Mouse (Mus musculus): ENCODE results near the gene Tnfrsf12a. TPM values are rescaled to one million over a fixed set of nuclear protein-coding genes. Genes with fewer than 3 reads are reported as not detected.

Tnfrsf12a gene
- polyA plus RNA-seq (2012; rRNA removed), result 32.4 and 39.7 TPM in 2 replicates

GRCm38 (mm10) chr17:23677236-23677679 lies at the start of gene Tnfrsf12a:
Gene Tnfrsf12a, minus strand, starts transcription at chr17:23677468.
- Histone ChIP-seq H3K4me1 (ENCODE audit: control insufficient read depth, insufficient read depth, low read length) (peaks cover 3% of the 10 kb centered on the region), H3K4me3 (replicated peaks; ENCODE audit: extremely low read depth, low read depth, low read length) (peak within 1 kb of the TSS; percentile 83)
- TF ChIP-seq POLR2A (IDR thresholded peaks at IDR 0.05; ENCODE audit: borderline replicate concordance, extremely low read depth, low read depth, low read length) (peak; percentile 97), CTCF (IDR thresholded peaks at IDR 0.05; ENCODE audit: insufficient read depth, low read length) (no peak)
- peak; percentile 83 for DNase-seq
- WGBS, result under 1% methylated on average over 34 of the region's 34 CpGs

GRCm38 (mm10) chr17:23726758-23727142 lies 49.5 kb upstream of the Tnfrsf12a start:
- peak; percentile 71 for DNase-seq

GRCm38 (mm10) chr17:23725999-23726757 lies 48.9 kb upstream of the Tnfrsf12a start, which contains the start of gene Pkmyt1:
Gene Pkmyt1, plus strand, starts transcription at chr17:23726336.
- WGBS, result 2% methylated on average over 58 of the region's 73 CpGs
- Histone ChIP-seq H3K4me3 (replicated peaks; ENCODE audit: extremely low read depth, low read depth, low read length) (peak within 1 kb of the TSS; percentile 71), H3K4me1 (ENCODE audit: control insufficient read depth, insufficient read depth, low read length) (peaks cover 3% of the 10 kb centered on the region; the same call in 1 of the 2 replicates)
- peak; percentile 97 for DNase-seq
- peak; percentile 92; the same call in 1 of the 2 replicates for TF ChIP-seq POLR2A (IDR thresholded peaks at IDR 0.05; ENCODE audit: borderline replicate concordance, extremely low read depth, low read depth, low read length)
- no peak for TF ChIP-seq CTCF (IDR thresholded peaks at IDR 0.05; ENCODE audit: insufficient read depth, low read length)

More at GRCm38 (mm10) chr17:23726758-23727142, 49.5 kb upstream of the Tnfrsf12a start:
- TF ChIP-seq POLR2A (IDR thresholded peaks at IDR 0.05; ENCODE audit: borderline replicate concordance, extremely low read depth, low read depth, low read length) (peak; percentile 45; the same call in 1 of the 2 replicates), CTCF (IDR thresholded peaks at IDR 0.05; ENCODE audit: insufficient read depth, low read length) (no peak)
- under 1% methylated on average over 19 of the region's 20 CpGs for WGBS
- H3K4me1 ChIP-seq (ENCODE audit: control insufficient read depth, insufficient read depth, low read length), result peaks cover 3% of the 10 kb centered on the region; the same call in 1 of the 2 replicates
- H3K4me3 ChIP-seq (replicated peaks; ENCODE audit: extremely low read depth, low read depth, low read length), result peak overlapping the region; percentile 71

GRCm38 (mm10) chr17:23725477-23725876 lies 48.2 kb upstream of the Tnfrsf12a start:
- DNase-seq, result no peak
- H3K4me3 ChIP-seq (replicated peaks; ENCODE audit: extremely low read depth, low read depth, low read length), result no peak overlapping the region
- H3K4me1 ChIP-seq (ENCODE audit: control insufficient read depth, insufficient read depth, low read length), result peaks cover 3% of the 10 kb centered on the region; the same call in 1 of the 2 replicates

GRCm38 (mm10) chr17:23722376-23723125 lies 45.3 kb upstream of the Tnfrsf12a start, which contains the start of gene 1520401A03Rik:
Gene 1520401A03Rik, minus strand, starts transcription at chr17:23722783.
- WGBS, result 70% methylated on average over 7 of the region's 7 CpGs
- no peak for TF ChIP-seq POLR2A (IDR thresholded peaks at IDR 0.05; ENCODE audit: borderline replicate concordance, extremely low read depth, low read depth, low read length)
- TF ChIP-seq CTCF (IDR thresholded peaks at IDR 0.05; ENCODE audit: insufficient read depth, low read length), result no peak

More at GRCm38 (mm10) chr17:23725477-23725876, 48.2 kb upstream of the Tnfrsf12a start:
- no peak for TF ChIP-seq POLR2A (IDR thresholded peaks at IDR 0.05; ENCODE audit: borderline replicate concordance, extremely low read depth, low read depth, low read length)
- TF ChIP-seq CTCF (IDR thresholded peaks at IDR 0.05; ENCODE audit: insufficient read depth, low read length), result no peak
- WGBS, result 41% methylated on average over 4 of the region's 4 CpGs

GRCm38 (mm10) chr17:23721886-23722285 lies 44.6 kb upstream of the Tnfrsf12a start:
- Histone ChIP-seq H3K4me3 (replicated peaks; ENCODE audit: extremely low read depth, low read depth, low read length) (no peak overlapping the region), H3K4me1 (ENCODE audit: control insufficient read depth, insufficient read depth, low read length) (peaks cover 2% of the 10 kb centered on the region; the same call in 1 of the 2 replicates)
- WGBS, result 89% methylated on average over 2 of the region's 2 CpGs
- TF ChIP-seq CTCF (IDR thresholded peaks at IDR 0.05; ENCODE audit: insufficient read depth, low read length) (no peak), POLR2A (IDR thresholded peaks at IDR 0.05; ENCODE audit: borderline replicate concordance, extremely low read depth, low read depth, low read length) (no peak)
- DNase-seq, result no peak

More at GRCm38 (mm10) chr17:23722376-23723125, 45.3 kb upstream of the Tnfrsf12a start, which contains the start of gene 1520401A03Rik:
- Histone ChIP-seq H3K4me1 (ENCODE audit: control insufficient read depth, insufficient read depth, low read length) (peaks cover 3% of the 10 kb centered on the region; the same call in 1 of the 2 replicates), H3K4me3 (replicated peaks; ENCODE audit: extremely low read depth, low read depth, low read length) (no peak within 1 kb of the TSS)
- no peak for DNase-seq

- no peak overlapping the region for H3K4me3 ChIP-seq (replicated peaks; ENCODE audit: extremely low read depth, low read depth, low read length)
- TF ChIP-seq POLR2A (IDR thresholded peaks at IDR 0.05; ENCODE audit: borderline replicate concordance, extremely low read depth, low read depth, low read length) (no peak), CTCF (IDR thresholded peaks at IDR 0.05; ENCODE audit: insufficient read depth, low read length) (no peak)
These were observed 42.2 kb upstream of the Tnfrsf12a start for GRCm38 (mm10) chr17:23719455-23719854.

GRCm38 (mm10) chr17:23717003-23717402 lies 39.7 kb upstream of the Tnfrsf12a start:
- WGBS, result 42% methylated on average over 2 of the region's 2 CpGs
- no peaks in the 10 kb centered on the region for H3K4me1 ChIP-seq (ENCODE audit: control insufficient read depth, insufficient read depth, low read length)
- H3K4me3 ChIP-seq (replicated peaks; ENCODE audit: extremely low read depth, low read depth, low read length), result no peak overlapping the region
- TF ChIP-seq POLR2A (IDR thresholded peaks at IDR 0.05; ENCODE audit: borderline replicate concordance, extremely low read depth, low read depth, low read length), result no peak
- no peak for TF ChIP-seq CTCF (IDR thresholded peaks at IDR 0.05; ENCODE audit: insufficient read depth, low read length)
- no peak for DNase-seq

More at GRCm38 (mm10) chr17:23719455-23719854, 42.2 kb upstream of the Tnfrsf12a start:
- no peak for DNase-seq
- WGBS, result 33% methylated on average over 1 of the region's 1 CpGs
- no peaks in the 10 kb centered on the region for H3K4me1 ChIP-seq (ENCODE audit: control insufficient read depth, insufficient read depth, low read length)

GRCm38 (mm10) chr17:23706212-23706611 lies 28.9 kb upstream of the Tnfrsf12a start:
- no peak overlapping the region for H3K4me3 ChIP-seq (replicated peaks; ENCODE audit: extremely low read depth, low read depth, low read length)
- TF ChIP-seq POLR2A (IDR thresholded peaks at IDR 0.05; ENCODE audit: borderline replicate concordance, extremely low read depth, low read depth, low read length) (no peak), CTCF (IDR thresholded peaks at IDR 0.05; ENCODE audit: insufficient read depth, low read length) (peak; percentile 84)
- DNase-seq, result peak; percentile 75
- WGBS, result 0% methylated on average over 3 of the region's 3 CpGs
- H3K4me1 ChIP-seq (ENCODE audit: control insufficient read depth, insufficient read depth, low read length), result no peaks in the 10 kb centered on the region

Data from lung, adult 2 months (tissue).